Mouse (Mus musculus) kidney, embryonic 14.5 days (tissue): ENCODE results near the gene Atad3a. TPM values are rescaled to one million over a fixed set of nuclear protein-coding genes. Genes with fewer than 3 reads are reported as not detected.
A peak's percentile ranks its signal among the peaks of the same experiment; 100 is the strongest.
"Not testable (repeated sequence)": the region's sequence is repeated elsewhere in the genome, so short reads cannot be mapped to it uniquely, and the experiment has no call there.

ENCODE experiments used
- ATAC-seq: fragments of 200-750 bp; cut with Nextera tagmentation; 2 replicates; pipeline ENCODE4 v1.8.0; 2017; ENCODE audit warnings: moderate number of reproducible peaks, mild to moderate bottlenecking, moderate TSS enrichment, moderate library complexity; ENCODE audit not compliant: low FRiP score, low TSS enrichment
- H3K27ac ChIP-seq: fragments of 300-500 bp; sonication (generic); 2 replicates; pipeline ENCODE4 v1.5.1; 2014; ENCODE audit warnings: low read depth, mild to moderate bottlenecking, low read length, moderate library complexity, mixed read lengths
- H3K27me3 ChIP-seq: fragments of 300-500 bp; sonication (generic); 2 replicates; pipeline ENCODE4 v1.6.1; 2014; ENCODE audit warnings: mild to moderate bottlenecking, low read length; ENCODE audit not compliant: control insufficient read depth, insufficient read depth
- H3K36me3 ChIP-seq: fragments of 300-500 bp; sonication (generic); 2 replicates; pipeline ENCODE4 v1.6.1; 2014; ENCODE audit warnings: low read length, mixed read lengths; ENCODE audit not compliant: control insufficient read depth, insufficient read depth
- H3K4me1 ChIP-seq: fragments of 300-500 bp; sonication (generic); 2 replicates; pipeline ENCODE4 v1.6.1; 2014; ENCODE audit warnings: low read length, mixed read lengths; ENCODE audit not compliant: control insufficient read depth, insufficient read depth
- H3K4me2 ChIP-seq: fragments of 300-500 bp; sonication (generic); replicated peaks from 2 replicates; pipeline ENCODE4 v1.6.1; 2014; ENCODE audit warnings: low read depth, mild to moderate bottlenecking, low read length
- H3K4me3 ChIP-seq: fragments of 300-500 bp; sonication (generic); 2 replicates; pipeline ENCODE4 v1.5.1; 2014; ENCODE audit warnings: mild to moderate bottlenecking, low read length
- H3K9ac ChIP-seq: fragments of 300-500 bp; sonication (generic); 2 replicates; pipeline ENCODE4 v1.6.1; 2014; ENCODE audit warnings: low read depth, mild to moderate bottlenecking, low read length, moderate library complexity
- H3K9me3 ChIP-seq: fragments of 300-500 bp; sonication (generic); 2 replicates; pipeline ENCODE4 v1.6.1; 2016; ENCODE audit warnings: low read length; ENCODE audit not compliant: control insufficient read depth
- WGBS: fragments of 180-500 bp; shearing (Covaris S2); extraction: QIAGEN DNeasy Blood & Tissue Kit; methylation state at CpG from one replicate; pipeline ENCODE4 v1.1.7; 2014; 5-methylcytosine and 5-hydroxymethylcytosine counted together
- polyA plus RNA-seq: library from polyadenylated mRNA; unstranded; fragments of >200 nt; fragmentation: Nextera tagmentation; extraction: Ambion mirVana; gene quantifications from 2 replicates; pipeline ENCODE4 v1.2.1, GENCODE M21; 2014

Gene Atad3a
- polyA plus RNA-seq, 1 experiment from 2014 or later = 112 TPM

DNA sequence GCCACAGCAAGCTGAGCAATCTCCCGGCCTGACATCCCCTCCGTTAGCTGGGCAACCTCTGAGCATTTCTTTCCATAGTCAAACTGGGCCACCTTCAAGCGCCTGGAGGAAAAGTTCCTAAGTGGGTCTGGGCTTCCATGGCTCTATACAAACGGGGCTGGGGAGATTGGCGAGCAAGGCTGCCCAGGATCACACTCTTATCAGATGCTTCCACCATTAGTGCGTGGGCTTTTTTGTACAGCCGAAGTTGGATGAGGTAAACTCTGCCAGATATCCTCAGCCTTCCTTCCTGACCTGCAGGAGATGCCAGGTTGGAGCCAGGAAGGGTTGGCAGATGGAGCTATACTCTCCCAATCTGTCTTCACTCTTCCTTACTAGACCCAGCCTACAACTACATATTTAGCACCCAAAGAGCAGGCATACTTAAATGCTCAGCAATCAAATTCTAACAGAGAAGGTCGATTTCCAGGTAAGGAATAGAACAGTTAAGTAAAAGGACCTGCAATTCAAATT, 14.8 kb downstream of the Atad3a start:
- Histone ChIP-seq H3K27me3 (no peaks in the 10 kb centered on the region), H3K4me3 (no peak overlapping the region), H3K9me3 (no peaks in the 10 kb centered on the region), H3K9ac (no peak overlapping the region), H3K27ac (no peak overlapping the region), H3K36me3 (peaks cover 99% of the 10 kb centered on the region), H3K4me2 (no peak overlapping the region), H3K4me1 (no peaks in the 10 kb centered on the region)
- no peak for ATAC-seq
- 92% methylated on average over 8 of the region's 8 CpGs for WGBS

DNA sequence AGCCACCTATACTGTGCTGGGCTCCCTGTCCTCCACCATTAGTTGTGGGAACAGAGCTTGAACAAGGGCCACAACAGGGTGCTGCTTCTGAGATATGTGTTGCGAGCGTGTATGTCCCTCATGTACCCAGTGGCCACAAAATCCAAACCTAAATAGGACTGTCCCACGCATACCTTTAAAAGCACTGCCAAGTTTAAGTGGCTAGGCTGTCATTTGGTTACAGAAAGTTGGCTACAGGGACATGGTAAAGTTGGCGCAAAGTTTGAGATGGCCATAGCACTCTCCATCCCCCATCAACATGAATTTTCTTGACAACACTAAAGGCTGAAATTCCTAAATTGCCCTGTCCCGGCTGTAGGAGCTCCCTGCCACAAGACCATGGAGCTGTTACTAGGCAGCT, 15.8 kb downstream of the Atad3a start:
- no peak overlapping the region for H3K4me2 ChIP-seq
- peaks cover 99% of the 10 kb centered on the region for H3K36me3 ChIP-seq
- ATAC-seq = no peak
- WGBS = 92% methylated on average over 5 of the region's 5 CpGs
- no peaks in the 10 kb centered on the region for H3K4me1 ChIP-seq
- no peaks in the 10 kb centered on the region for H3K27me3 ChIP-seq
- no peak overlapping the region for H3K9ac ChIP-seq
- H3K9me3 ChIP-seq = no peaks in the 10 kb centered on the region
- no peak overlapping the region for H3K4me3 ChIP-seq
- no peak overlapping the region for H3K27ac ChIP-seq

DNA sequence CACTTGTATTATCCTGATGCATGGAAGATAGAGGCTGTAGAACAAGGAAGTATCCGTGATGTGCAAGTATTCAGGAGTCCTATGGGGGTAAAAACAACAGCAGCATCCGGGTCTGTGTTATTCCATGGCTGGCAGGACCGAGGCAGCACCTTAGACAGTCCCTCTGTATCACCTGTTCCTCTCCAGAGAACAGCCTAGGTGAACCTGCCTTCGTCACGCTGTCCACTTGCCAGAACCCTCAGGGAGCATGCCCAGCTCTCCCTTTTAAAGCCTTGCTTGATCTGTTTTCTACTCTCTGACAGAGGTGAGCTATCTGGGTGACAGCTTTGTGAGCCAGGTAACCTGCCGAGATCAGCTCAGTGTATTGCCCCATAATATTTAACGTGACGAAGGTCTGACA, 16.4 kb downstream of the Atad3a start:
- Histone ChIP-seq H3K9me3 (no peaks in the 10 kb centered on the region), H3K4me1 (no peaks in the 10 kb centered on the region), H3K27me3 (no peaks in the 10 kb centered on the region), H3K36me3 (peaks cover 99% of the 10 kb centered on the region), H3K27ac (no peak overlapping the region), H3K4me3 (no peak overlapping the region), H3K4me2 (no peak overlapping the region), H3K9ac (no peak overlapping the region)
- no peak for ATAC-seq
- WGBS = 89% methylated on average over 8 of the region's 8 CpGs

DNA sequence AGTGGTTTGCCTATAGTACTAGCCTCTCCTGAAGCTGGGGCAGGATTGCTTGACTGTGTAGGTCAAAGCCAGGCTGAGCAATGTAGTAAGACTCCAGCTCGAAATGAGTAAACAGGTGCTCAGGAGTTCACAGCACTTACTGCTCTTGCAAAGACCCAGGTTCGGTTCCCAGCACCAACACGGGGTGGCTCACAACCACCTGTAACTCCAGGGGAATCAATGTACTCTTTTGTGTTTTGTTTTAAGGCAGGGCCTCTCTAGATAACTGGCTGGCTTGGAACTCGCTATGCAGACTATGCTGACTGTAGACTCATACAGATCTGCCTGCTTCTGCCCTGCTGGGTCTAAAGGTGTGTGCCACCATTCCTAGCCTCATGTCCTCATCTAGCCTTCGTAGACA, 18.2 kb downstream of the Atad3a start:
- no peak for ATAC-seq
- Histone ChIP-seq H3K4me1 (no peaks in the 10 kb centered on the region), H3K9ac (no peak overlapping the region), H3K27ac (no peak overlapping the region), H3K9me3 (no peaks in the 10 kb centered on the region), H3K4me3 (no peak overlapping the region), H3K4me2 (no peak overlapping the region), H3K27me3 (no peaks in the 10 kb centered on the region), H3K36me3 (peaks cover 84% of the 10 kb centered on the region)
- WGBS = 96% methylated on average over 5 of the region's 5 CpGs

DNA sequence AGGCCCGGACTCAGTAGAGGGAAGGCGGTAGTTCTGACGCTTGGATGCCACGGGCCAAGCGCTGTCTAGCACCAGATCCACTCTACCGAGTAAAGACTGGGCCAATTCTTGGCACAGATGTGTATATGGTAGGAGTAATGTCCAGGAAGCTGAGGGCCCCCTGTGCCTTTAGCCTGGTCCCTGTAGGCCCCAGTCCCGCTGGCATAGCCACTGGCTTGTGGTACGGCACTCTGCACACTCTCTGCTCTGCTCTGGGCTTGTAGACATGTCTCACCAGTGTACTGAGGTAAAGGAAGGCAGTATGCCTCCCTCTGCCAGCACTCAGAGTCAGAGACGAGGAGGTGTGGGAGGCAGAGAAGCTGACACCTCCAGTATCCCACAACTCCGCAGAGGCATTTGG, 20.2 kb downstream of the Atad3a start:
- 82% methylated on average over 10 of the region's 10 CpGs for WGBS
- H3K4me3 ChIP-seq, H3K4me2 ChIP-seq, H3K4me1 ChIP-seq, H3K27me3 ChIP-seq, H3K27ac ChIP-seq, ATAC-seq, H3K9ac ChIP-seq, H3K9me3 ChIP-seq: not testable (repeated sequence)
- peaks cover 68% of the 10 kb centered on the region for H3K36me3 ChIP-seq

DNA sequence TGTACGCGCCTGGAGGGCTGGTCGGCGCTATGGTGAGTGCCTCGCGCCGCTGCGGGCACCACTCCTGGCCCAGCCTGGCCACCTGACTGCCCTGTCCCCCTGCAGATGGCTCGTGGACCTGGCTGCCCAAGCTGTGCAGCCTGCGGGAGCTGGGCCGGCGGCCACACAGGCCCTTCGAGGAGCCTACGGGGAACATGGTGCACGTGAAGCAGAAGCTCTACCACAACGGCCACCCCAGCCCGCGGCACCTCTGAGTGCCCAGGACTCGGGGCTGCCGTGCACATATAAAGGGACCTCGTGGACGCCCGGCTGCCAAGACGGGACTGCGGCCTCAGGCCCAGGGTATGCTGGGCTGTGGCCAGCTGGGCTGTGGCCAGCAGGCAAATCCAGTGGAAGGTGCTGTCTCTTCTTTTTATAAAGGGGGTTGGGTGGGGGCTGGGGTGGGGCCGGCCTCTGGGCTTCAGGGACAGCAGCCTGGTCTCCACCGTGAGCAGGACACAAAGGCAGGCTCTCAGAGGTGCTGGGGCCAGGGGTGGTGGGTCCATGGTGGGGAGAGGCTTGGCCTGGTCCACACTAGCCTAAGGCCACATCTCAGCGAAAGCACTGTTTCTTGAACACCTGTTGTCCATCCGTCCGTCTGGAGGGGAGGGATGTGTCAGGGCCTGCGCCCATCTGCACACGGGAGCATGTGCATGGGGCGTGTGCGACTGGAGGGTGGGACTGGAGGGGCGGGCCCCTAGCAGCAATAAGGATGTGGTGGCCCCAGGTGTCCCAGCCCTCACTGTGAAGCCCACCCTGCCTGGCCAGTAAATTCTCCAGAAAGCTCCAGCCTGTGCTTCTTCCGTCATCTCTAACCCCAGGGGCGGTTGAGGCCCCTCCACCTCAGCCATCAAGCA, 20.9 kb downstream of the Atad3a start:
- ATAC-seq = no peak
- H3K9ac ChIP-seq = no peak overlapping the region
- no peaks in the 10 kb centered on the region for H3K9me3 ChIP-seq
- no peak overlapping the region for H3K4me2 ChIP-seq
- 90% methylated on average over 37 of the region's 37 CpGs for WGBS
- peaks cover 61% of the 10 kb centered on the region for H3K36me3 ChIP-seq
- no peak overlapping the region for H3K27ac ChIP-seq
- H3K4me3 ChIP-seq = no peak overlapping the region
- peaks cover 9% of the 10 kb centered on the region for H3K4me1 ChIP-seq
- no peaks in the 10 kb centered on the region for H3K27me3 ChIP-seq

DNA sequence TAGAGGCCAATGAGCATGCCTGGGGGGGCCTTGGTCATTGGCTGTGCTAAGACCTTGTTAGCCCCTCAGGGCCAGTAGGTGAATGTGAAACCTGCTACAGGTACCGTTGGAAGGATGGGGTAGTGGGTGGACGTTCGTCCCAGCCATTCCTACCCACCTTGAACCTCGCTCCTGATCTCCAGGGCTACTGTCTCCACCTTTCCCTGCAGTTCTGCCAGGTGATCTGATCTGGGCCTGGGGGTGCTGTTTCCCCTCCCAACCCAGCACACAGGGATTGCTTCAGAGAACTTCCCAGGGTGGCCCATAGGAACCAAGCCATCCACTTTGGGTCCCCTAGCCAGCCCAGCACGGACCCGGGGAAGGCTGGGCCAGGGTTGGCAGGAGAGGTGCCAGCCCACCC, 21.7 kb downstream of the Atad3a start:
- Histone ChIP-seq H3K27me3 (no peaks in the 10 kb centered on the region), H3K27ac (no peak overlapping the region), H3K4me2 (no peak overlapping the region), H3K9me3 (no peaks in the 10 kb centered on the region), H3K4me3 (no peak overlapping the region), H3K36me3 (peaks cover 53% of the 10 kb centered on the region), H3K9ac (no peak overlapping the region), H3K4me1 (peaks cover 9% of the 10 kb centered on the region)
- ATAC-seq = no peak
- WGBS = 73% methylated on average over 6 of the region's 6 CpGs

DNA sequence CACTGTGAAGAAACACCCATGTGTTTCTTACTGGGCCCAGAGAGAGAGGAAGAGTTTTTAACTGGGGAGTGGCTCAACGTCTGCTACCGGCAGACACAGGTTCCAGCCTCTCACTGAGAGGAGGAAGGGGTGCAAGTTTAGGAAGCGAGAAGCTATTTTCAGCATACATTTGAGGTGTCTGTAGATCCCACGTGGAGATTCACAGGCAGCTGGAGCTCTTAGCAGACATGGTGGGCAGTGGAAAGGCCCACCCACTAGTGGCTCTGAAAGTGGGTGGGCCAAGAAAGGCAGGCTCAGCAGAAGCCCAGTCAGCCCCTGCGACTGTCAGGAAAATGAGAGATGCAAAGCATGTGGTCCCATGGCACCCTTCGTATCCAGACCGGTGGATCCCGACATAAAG, 22.6 kb downstream of the Atad3a start:
- peaks cover 44% of the 10 kb centered on the region for H3K36me3 ChIP-seq
- ATAC-seq = no peak
- WGBS = 61% methylated on average over 8 of the region's 8 CpGs

DNA sequence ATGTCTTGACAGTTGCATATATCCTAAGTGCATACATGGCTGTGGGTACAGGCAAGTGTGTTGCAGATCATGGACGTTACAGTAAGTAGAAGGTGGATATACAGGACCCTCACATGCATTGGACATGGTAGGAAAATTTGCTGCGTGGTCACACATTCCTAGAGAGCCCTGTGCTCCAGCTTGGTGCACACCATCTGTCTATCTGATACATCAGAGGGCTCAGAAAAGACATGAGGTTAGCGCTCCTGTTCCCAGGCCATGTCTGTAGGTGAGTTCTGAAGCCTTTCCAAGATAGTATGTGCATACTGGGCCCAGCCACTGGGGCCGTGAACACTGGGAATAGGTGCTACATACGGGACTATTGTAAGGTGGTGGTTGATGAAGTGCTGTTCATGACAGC, 24.5 kb downstream of the Atad3a start:
- Histone ChIP-seq H3K9me3 (no peaks in the 10 kb centered on the region), H3K4me3 (no peak overlapping the region), H3K27ac (no peak overlapping the region), H3K4me1 (peaks cover 15% of the 10 kb centered on the region), H3K27me3 (no peaks in the 10 kb centered on the region), H3K36me3 (peaks cover 42% of the 10 kb centered on the region), H3K4me2 (peak overlapping the region; percentile 91; the same call in 1 of the 2 replicates), H3K9ac (no peak overlapping the region)
- ATAC-seq = no peak
- 96% methylated on average over 5 of the region's 5 CpGs for WGBS

More for the DNA sequence above, 22.6 kb downstream of the Atad3a start:
- H3K4me2 ChIP-seq = no peak overlapping the region
- no peak overlapping the region for H3K4me3 ChIP-seq
- no peaks in the 10 kb centered on the region for H3K27me3 ChIP-seq
- H3K27ac ChIP-seq = no peak overlapping the region
- peaks cover 15% of the 10 kb centered on the region for H3K4me1 ChIP-seq
- no peak overlapping the region for H3K9ac ChIP-seq
- no peaks in the 10 kb centered on the region for H3K9me3 ChIP-seq
